Mouse (Mus musculus) midbrain, embryonic 13.5 days (tissue): Measurements from ENCODE around the gene Dnajc8. TPM values are rescaled to one million over a fixed set of nuclear protein-coding genes. Genes with fewer than 3 reads are reported as not detected.
"Not testable (repeated sequence)": the region's sequence is repeated elsewhere in the genome, so short reads cannot be mapped to it uniquely, and the experiment has no call there.

Source experiments
- ATAC-seq: fragments of 200-750 bp; cut with Nextera tagmentation; 2 replicates; pipeline ENCODE4 v1.8.0; 2017; ENCODE audit warnings: mild to moderate bottlenecking, moderate TSS enrichment, moderate library complexity
- H3K27ac ChIP-seq: fragments of 300-500 bp; sonication (generic); 2 replicates; pipeline ENCODE4 v1.5.1; 2015; ENCODE audit warnings: inconsistent platforms, mild to moderate bottlenecking, moderate library complexity
- H3K27me3 ChIP-seq: fragments of 300-500 bp; sonication (generic); 2 replicates; pipeline ENCODE4 v1.6.1; 2015; ENCODE audit warnings: mild to moderate bottlenecking, inconsistent platforms
- H3K36me3 ChIP-seq: fragments of 300-500 bp; sonication (generic); 2 replicates; pipeline ENCODE4 v1.6.1; 2015; ENCODE audit warnings: mild to moderate bottlenecking, inconsistent platforms
- H3K4me1 ChIP-seq: fragments of 300-500 bp; sonication (generic); replicated peaks from 2 replicates; pipeline ENCODE4 v1.6.1; 2015; ENCODE audit warnings: inconsistent platforms
- H3K4me2 ChIP-seq: fragments of 300-500 bp; sonication (generic); replicated peaks from 2 replicates; pipeline ENCODE4 v1.6.1; 2015; ENCODE audit warnings: moderate library complexity, mild to moderate bottlenecking, inconsistent platforms
- H3K4me3 ChIP-seq: fragments of 300-500 bp; sonication (generic); replicated peaks from 2 replicates; pipeline ENCODE4 v1.5.1; 2015; ENCODE audit warnings: mild to moderate bottlenecking, inconsistent platforms
- H3K9ac ChIP-seq: fragments of 300-500 bp; sonication (generic); replicated peaks from 2 replicates; pipeline ENCODE4 v1.6.1; 2015; ENCODE audit warnings: mild to moderate bottlenecking, inconsistent platforms
- H3K9me3 ChIP-seq: fragments of 300-500 bp; sonication (generic); 2 replicates; pipeline ENCODE4 v1.6.1; 2016; ENCODE audit warnings: mild to moderate bottlenecking, inconsistent platforms
- WGBS: fragments of 180-500 bp; shearing (Covaris S2); methylation state at CpG from one replicate; pipeline ENCODE4 v1.1.7; 2015; 5-methylcytosine and 5-hydroxymethylcytosine counted together
- polyA plus RNA-seq: library from polyadenylated mRNA; unstranded; fragments of >200 nt; fragmentation: Nextera tagmentation; extraction: Ambion mirVana; gene quantifications from 2 replicates; pipeline ENCODE4 v1.2.1, GENCODE M21; 2015

Dnajc8 gene
- polyA plus RNA-seq, 1 experiment from 2014 or later, result 158 TPM

DNA sequence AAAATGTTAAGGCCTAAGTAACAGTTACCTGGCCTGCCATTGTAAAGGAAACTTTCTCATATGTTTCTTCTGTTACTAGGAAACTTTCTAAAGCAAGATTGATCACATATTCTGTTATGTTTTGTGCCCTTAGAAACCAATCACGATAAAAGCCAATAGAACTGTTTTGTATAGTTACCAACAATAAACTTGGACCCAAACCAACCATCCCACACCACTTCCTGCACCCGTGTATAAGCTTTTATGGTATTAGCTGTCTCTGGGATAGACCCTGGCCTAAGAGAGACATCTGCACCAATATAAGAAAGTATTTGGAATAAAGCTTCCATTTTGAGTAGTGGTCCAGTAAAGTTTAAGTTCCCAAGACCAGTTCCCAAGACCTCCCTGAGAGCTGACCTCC lies 49.6 kb downstream of the Dnajc8 start:
- ATAC-seq, result no peak
- Histone ChIP-seq H3K4me1 (no peaks in the 10 kb centered on the region), H3K36me3 (no peaks in the 10 kb centered on the region), H3K9me3 (no peaks in the 10 kb centered on the region), H3K9ac (no peak overlapping the region), H3K4me3 (no peak overlapping the region), H3K27ac (no peak overlapping the region), H3K27me3 (no peaks in the 10 kb centered on the region), H3K4me2 (no peak overlapping the region)
- WGBS, result 83% methylated on average over 2 of the region's 2 CpGs

DNA sequence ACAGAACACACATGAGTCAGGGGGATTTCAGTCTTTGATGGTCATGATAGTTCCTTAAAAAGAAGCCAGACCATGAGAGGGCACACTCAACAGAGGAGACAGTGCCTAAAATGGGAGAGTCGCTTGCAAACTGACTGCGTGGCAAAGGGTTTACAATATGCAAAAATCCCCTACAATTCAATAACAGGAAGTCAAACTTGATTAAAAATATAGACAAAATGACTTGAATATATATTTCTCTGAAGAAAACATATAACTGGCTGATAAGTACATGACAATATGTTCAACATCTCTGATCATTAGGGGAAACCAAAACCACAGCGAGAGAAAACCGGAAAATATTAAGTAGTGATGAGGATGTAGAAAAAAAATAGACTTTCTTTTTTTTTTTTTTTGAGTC lies 50.9 kb downstream of the Dnajc8 start:
- H3K4me3 ChIP-seq, result no peak overlapping the region
- no peak overlapping the region for H3K9ac ChIP-seq
- H3K27ac ChIP-seq, result no peak overlapping the region
- ATAC-seq, result no peak
- 98% methylated on average over 4 of the region's 4 CpGs for WGBS
- H3K36me3 ChIP-seq, result no peaks in the 10 kb centered on the region
- no peaks in the 10 kb centered on the region for H3K4me1 ChIP-seq
- H3K9me3 ChIP-seq, result no peaks in the 10 kb centered on the region
- no peaks in the 10 kb centered on the region for H3K27me3 ChIP-seq
- H3K4me2 ChIP-seq, result no peak overlapping the region

DNA sequence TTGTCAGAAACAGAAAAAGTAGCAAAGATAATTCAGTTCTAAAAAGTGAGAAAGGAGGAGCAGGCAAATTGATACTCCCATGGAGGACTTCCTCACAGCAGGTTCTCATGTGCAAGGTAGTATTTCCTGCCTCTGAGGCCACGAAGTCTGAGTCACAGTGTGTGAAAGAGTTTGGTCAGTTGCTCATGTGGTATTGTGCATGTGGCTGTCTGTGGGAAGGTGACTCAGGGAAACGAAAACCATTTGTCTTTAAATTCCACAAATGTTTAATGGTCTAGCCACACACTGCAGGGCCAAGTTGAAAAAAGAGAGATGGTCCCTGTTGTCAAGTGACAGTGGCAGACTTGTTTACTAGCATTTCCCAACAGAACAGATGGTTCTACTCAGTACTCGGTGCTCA lies 53.2 kb downstream of the Dnajc8 start:
- no peaks in the 10 kb centered on the region for H3K27me3 ChIP-seq
- no peaks in the 10 kb centered on the region for H3K9me3 ChIP-seq
- no peaks in the 10 kb centered on the region for H3K4me1 ChIP-seq
- H3K9ac ChIP-seq, result no peak overlapping the region
- no peaks in the 10 kb centered on the region for H3K36me3 ChIP-seq
- H3K27ac ChIP-seq, result no peak overlapping the region
- no peak for ATAC-seq
- no peak overlapping the region for H3K4me2 ChIP-seq
- no peak overlapping the region for H3K4me3 ChIP-seq
- 84% methylated on average over 3 of the region's 3 CpGs for WGBS

DNA sequence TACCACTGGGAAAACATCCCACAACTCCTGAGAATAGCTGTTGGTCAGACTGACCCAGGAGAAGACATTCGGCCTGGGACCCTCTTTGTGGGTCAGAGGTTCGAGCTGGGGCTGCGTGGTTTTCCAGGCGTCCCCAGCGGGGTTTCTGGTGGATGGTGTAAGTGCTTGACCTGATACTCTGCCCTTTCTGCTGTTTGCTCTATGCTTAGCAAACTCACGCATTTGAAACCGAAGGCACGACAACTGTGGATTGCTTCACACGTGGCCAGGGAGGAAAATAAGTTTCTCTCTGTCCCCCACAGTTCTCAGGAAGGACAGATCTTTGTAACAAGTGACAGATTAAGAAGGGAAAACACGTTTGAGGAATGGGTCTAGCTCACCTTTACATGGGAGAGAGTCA lies 55.3 kb downstream of the Dnajc8 start:
- ATAC-seq, result no peak
- WGBS, result 86% methylated on average over 10 of the region's 10 CpGs
- no peak overlapping the region for H3K4me3 ChIP-seq
- H3K9me3 ChIP-seq, result no peaks in the 10 kb centered on the region
- no peaks in the 10 kb centered on the region for H3K36me3 ChIP-seq
- H3K4me2 ChIP-seq, result no peak overlapping the region
- H3K9ac ChIP-seq, result no peak overlapping the region
- H3K27ac ChIP-seq, result no peak overlapping the region
- H3K27me3 ChIP-seq, result no peaks in the 10 kb centered on the region
- H3K4me1 ChIP-seq, result no peaks in the 10 kb centered on the region

DNA sequence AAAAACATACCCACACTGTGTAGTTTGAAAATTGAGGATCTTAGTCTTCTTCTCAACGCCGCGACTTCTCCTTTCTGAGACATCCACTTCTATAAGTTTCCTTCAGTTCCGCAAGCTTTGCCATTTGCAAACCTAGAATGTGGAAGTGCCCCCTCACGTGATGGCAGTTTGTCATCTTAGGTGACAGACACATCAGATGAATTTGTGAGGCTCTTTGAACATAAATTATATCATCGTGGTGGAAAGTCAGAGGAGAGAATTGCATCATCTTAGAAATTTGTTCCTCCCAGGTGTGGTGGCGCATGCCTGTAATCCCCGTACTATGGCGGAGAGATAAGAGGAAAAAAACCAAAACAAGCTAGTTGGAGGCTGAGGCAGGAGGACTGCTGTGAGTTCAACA lies 57.6 kb downstream of the Dnajc8 start:
- no peaks in the 10 kb centered on the region for H3K36me3 ChIP-seq
- ATAC-seq, result no peak
- H3K4me1 ChIP-seq, result no peaks in the 10 kb centered on the region
- no peaks in the 10 kb centered on the region for H3K27me3 ChIP-seq
- H3K27ac ChIP-seq, result no peak overlapping the region
- H3K4me2 ChIP-seq, result no peak overlapping the region
- WGBS, result 92% methylated on average over 9 of the region's 9 CpGs
- H3K9me3 ChIP-seq, result no peaks in the 10 kb centered on the region
- H3K4me3 ChIP-seq, result no peak overlapping the region
- H3K9ac ChIP-seq, result no peak overlapping the region

DNA sequence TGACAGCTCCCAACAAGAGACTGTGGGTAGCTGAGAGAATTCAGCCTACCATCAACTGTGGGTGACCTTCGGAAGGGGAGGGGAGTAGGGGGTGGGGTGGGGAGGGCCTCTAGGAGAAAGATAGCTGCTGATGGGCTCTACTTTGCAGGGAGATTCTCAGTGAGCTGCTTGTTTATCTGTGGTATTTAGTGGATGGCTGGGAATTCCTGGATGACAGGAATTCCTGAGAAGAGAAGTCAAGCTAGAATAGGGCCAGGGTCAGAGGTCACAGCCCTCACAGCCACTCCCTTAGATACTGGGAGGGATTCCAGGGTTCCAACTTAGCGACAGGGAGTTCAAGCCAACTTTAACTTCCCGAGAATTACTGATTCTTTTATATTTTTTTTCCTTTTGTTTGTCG lies 58.8 kb downstream of the Dnajc8 start:
- no peak for ATAC-seq
- Histone ChIP-seq H3K27me3 (no peaks in the 10 kb centered on the region), H3K9ac (no peak overlapping the region), H3K4me3 (no peak overlapping the region), H3K4me2 (no peak overlapping the region), H3K27ac (no peak overlapping the region), H3K9me3 (no peaks in the 10 kb centered on the region), H3K4me1 (no peaks in the 10 kb centered on the region), H3K36me3 (no peaks in the 10 kb centered on the region)
- WGBS, result 26% methylated on average over 4 of the region's 4 CpGs

DNA sequence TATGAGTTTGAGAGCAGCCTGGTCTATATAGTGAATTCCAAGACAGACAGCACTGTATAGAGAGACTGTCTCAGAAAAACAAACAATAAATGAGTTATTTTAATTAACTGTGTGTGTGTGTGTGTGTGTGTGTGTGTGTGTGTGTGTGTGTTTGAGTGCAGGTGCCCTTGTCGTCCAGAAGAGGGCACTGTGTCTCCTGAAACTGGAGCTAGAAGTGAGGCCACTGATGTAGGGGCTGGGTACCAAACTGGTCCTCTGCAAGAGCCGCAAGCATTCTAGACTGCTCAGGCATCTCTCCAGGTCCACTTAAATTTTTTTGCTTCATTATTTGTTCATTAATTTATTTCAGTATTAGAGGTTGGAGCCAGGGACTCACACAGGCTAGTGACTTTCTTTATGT lies 63.5 kb downstream of the Dnajc8 start:
- H3K4me2 ChIP-seq, result no peak overlapping the region
- ATAC-seq, result no peak
- no peak overlapping the region for H3K4me3 ChIP-seq
- H3K36me3 ChIP-seq, result no peaks in the 10 kb centered on the region
- H3K27me3 ChIP-seq, result no peaks in the 10 kb centered on the region
- H3K9me3 ChIP-seq, result no peaks in the 10 kb centered on the region
- no peak overlapping the region for H3K27ac ChIP-seq
- H3K9ac ChIP-seq, result no peak overlapping the region
- no peaks in the 10 kb centered on the region for H3K4me1 ChIP-seq
- 93% methylated on average over 2 of the region's 2 CpGs for WGBS

DNA sequence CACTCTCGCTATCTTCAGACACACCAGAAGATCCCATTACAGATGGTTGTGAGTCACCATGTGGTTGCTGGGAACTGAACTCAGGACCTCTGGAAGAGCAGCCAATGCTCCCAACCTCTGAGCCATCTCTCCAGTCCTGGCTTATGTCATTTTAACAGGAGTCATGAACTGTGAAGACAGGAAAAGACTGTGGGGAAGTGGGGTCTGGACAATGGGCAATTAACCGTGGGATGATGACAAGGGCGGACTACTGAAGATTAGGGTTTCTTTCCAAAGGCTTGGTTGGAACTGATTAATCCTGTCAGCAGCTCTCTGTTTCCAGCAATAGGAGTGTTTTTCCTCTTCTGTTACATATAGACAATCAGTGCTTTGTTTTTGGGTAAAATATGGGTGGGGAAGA lies 64.4 kb downstream of the Dnajc8 start:
- Histone ChIP-seq H3K36me3 (no peaks in the 10 kb centered on the region), H3K4me3 (no peak overlapping the region), H3K4me2 (no peak overlapping the region), H3K9me3 (no peaks in the 10 kb centered on the region), H3K27me3 (no peaks in the 10 kb centered on the region), H3K9ac (no peak overlapping the region), H3K4me1 (no peaks in the 10 kb centered on the region), H3K27ac (no peak overlapping the region)
- 84% methylated on average over 3 of the region's 3 CpGs for WGBS
- no peak for ATAC-seq

DNA sequence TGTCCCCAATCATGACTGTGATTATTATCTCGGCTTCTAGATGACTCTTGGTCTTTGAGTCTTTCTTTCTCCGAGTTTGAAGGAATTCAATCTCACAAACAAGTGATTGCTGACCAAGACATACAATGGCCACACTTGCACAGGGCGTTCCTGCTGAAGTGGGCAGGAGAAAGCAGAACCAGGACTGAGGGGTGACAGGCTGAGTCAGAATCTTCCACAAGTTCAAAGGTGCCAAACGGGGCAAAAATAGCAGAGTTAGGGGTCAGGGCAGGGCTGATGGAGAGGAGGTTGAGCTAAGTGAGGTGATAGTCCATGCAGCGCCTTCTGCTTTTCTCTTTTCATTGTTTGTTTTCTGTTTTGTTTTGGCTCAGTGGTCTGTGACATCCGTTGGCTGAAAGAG lies 65.1 kb downstream of the Dnajc8 start:
- H3K4me2 ChIP-seq, result no peak overlapping the region
- ATAC-seq, result no peak
- H3K27ac ChIP-seq, result no peak overlapping the region
- H3K4me3 ChIP-seq, result no peak overlapping the region
- no peaks in the 10 kb centered on the region for H3K9me3 ChIP-seq
- no peak overlapping the region for H3K9ac ChIP-seq
- no peaks in the 10 kb centered on the region for H3K36me3 ChIP-seq
- no peaks in the 10 kb centered on the region for H3K4me1 ChIP-seq
- 75% methylated on average over 6 of the region's 6 CpGs for WGBS
- no peaks in the 10 kb centered on the region for H3K27me3 ChIP-seq

DNA sequence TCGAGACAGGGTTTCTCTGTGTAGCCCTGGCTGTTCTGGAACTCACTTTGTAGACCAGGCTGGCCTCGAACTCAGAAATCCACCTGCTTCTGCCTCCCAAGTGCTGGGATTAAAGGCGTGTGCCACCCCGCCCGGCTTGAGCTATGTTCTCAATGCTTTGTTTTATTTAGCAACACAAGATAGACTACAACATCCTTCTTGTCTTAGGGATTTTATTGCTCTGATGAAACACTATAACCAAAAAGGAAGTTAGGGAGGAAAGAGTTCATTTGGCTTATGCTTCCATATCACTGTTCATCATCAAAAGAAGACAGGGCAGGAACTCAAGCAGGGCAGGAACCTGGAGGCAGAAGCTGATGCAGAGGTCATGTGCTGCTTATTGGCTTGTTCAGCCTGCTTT lies 65.9 kb downstream of the Dnajc8 start:
- not testable (repeated sequence) for H3K27me3 ChIP-seq, H3K4me2 ChIP-seq, H3K36me3 ChIP-seq, H3K9ac ChIP-seq, H3K4me3 ChIP-seq, H3K9me3 ChIP-seq, H3K4me1 ChIP-seq, H3K27ac ChIP-seq, ATAC-seq
- WGBS, result 94% methylated on average over 4 of the region's 5 CpGs

Other genes starting within 250 kb of the Dnajc8 start
- gene Rab42, start 232.2 kb upstream of the Dnajc8 start, polyA plus RNA-seq, result 0.58 and 0.92 TPM in 2 replicates
- gene Trnau1ap, start 206.0 kb upstream of the Dnajc8 start, polyA plus RNA-seq, result 78.6 and 83.6 TPM in 2 replicates
- gene Rcc1, start 181.9 kb upstream of the Dnajc8 start, polyA plus RNA-seq, result 54.1 and 54.6 TPM in 2 replicates
- 13.0 and 14.3 TPM in 2 replicates for gene Phactr4, start 113.1 kb upstream of the Dnajc8 start, polyA plus RNA-seq
- gene Med18, start 71.6 kb upstream of the Dnajc8 start, polyA plus RNA-seq, result 17.8 and 20.9 TPM in 2 replicates
- gene Sesn2, start 25.0 kb upstream of the Dnajc8 start, polyA plus RNA-seq, result 7.6 and 9.2 TPM in 2 replicates
- 1,327 and 1,380 TPM in 2 replicates for gene Atpif1, start 1.9 kb upstream of the Dnajc8 start, polyA plus RNA-seq
- 0.41 and 0.51 TPM in 2 replicates for gene Ptafr, start 28.5 kb downstream of the Dnajc8 start, polyA plus RNA-seq
- gene Eya3, start 103.4 kb downstream of the Dnajc8 start, polyA plus RNA-seq, result 18.1 and 19.9 TPM in 2 replicates
- gene Xkr8, start 197.0 kb downstream of the Dnajc8 start, polyA plus RNA-seq, result 4.4 and 5.6 TPM in 2 replicates
- gene Smpdl3b, start 221.7 kb downstream of the Dnajc8 start, polyA plus RNA-seq, result 0.61 and 0.82 TPM in 2 replicates
- gene Rpa2, start 232.8 kb downstream of the Dnajc8 start, polyA plus RNA-seq, result 58.2 and 58.6 TPM in 2 replicates